Mouse (Mus musculus): ENCODE data around the gene Crygb. TPM values are rescaled to one million over a fixed set of nuclear protein-coding genes. Genes with fewer than 3 reads are reported as not detected.

Crygb gene
- total RNA-seq (2021) = not detected
- long read RNA-seq, experiment 1 = 0 reads
- long read RNA-seq, experiment 2 = 0 reads

DNA sequence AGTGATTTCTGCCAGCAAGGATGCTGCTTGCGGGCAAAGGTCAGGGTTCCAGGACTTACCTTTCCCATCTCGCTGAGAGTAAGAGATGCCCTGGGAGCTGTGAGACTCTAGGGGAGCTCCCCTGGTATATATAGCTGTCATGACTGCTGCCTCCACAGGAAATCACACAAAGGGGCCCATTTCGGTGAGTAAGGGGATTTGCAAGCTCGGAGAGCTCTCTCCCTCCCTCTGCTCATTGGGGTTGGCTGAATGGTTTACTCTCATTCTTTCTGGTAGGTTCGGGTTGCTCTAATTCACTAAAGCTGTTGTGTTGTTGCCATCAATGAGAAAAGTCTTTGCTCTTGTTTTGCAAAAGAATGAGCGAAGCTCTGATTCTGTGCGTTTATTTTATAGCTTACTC is at the start of gene Crygb:
Gene Crygb (minus strand): TSS at position 101 of the 400 bp plus-strand sequence.
- no peak for DNase-seq (ENCODE audit: low spot score in 2 of 2)

- no peak for DNase-seq (ENCODE audit: low spot score in 2 of 2)
Measured at GRCm38 (mm10) chr1:65131671-65132070, 49.6 kb upstream of the Crygb start.

GRCm38 (mm10) chr1:65130226-65130625 is 48.1 kb upstream of the Crygb start:
- no peak for DNase-seq (ENCODE audit: low spot score in 2 of 2)

GRCm38 (mm10) chr1:65129634-65130180 is 47.6 kb upstream of the Crygb start:
- DNase-seq (ENCODE audit: low spot score in 2 of 2) = no peak

DNA sequence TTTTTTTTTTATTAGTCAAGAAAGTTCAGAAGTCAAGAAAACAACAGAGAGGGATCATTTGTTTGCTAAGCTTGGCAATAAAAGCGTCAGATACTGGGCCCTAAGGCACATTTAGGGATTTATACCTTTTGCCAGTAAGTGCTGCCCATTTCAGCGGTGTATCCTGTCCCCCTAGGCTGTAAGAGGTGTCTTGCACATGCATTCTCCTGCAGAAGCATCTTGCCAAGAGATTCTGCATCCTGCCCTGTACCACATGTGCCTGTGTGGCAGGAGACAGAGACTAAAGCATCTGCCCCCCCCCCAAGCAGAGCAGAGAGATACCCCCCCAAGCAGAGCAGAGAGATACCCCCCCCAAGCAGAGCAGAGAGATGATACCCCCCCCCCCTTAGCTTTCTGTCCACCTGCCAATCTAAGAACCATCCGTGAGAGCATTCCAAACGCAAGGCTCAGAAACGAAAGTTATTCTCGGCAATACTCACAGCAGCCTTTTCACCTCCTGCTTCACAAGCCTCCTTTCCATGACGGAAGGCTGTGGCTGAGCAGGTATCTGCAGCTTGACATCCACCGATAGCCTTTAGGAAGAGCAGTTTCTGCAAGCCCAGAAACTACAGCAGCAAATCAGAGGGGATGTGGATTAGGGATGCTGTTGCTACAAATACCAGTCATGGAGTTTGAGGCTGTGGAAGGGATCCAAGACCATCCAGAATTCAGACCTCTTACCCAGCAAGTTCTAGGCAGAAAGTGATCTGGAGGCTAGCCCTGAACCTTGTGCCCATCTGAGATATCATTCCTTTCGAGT is 40.7 kb upstream of the Crygb start, which contains the start of gene D630023F18Rik:
Gene D630023F18Rik (minus strand): TSS at position 641 of the 799 bp plus-strand sequence.
- peak; percentile 12 to 39 for DNase-seq (ENCODE audit: low spot score in 2 of 2)

- DNase-seq (ENCODE audit: low spot score in 2 of 2) = no peak
Measured at GRCm38 (mm10) chr1:65119438-65119837, 37.4 kb upstream of the Crygb start, which contains the start of gene Gm28845. Gene Gm28845 (minus strand): TSS chr1:65119558.

DNA sequence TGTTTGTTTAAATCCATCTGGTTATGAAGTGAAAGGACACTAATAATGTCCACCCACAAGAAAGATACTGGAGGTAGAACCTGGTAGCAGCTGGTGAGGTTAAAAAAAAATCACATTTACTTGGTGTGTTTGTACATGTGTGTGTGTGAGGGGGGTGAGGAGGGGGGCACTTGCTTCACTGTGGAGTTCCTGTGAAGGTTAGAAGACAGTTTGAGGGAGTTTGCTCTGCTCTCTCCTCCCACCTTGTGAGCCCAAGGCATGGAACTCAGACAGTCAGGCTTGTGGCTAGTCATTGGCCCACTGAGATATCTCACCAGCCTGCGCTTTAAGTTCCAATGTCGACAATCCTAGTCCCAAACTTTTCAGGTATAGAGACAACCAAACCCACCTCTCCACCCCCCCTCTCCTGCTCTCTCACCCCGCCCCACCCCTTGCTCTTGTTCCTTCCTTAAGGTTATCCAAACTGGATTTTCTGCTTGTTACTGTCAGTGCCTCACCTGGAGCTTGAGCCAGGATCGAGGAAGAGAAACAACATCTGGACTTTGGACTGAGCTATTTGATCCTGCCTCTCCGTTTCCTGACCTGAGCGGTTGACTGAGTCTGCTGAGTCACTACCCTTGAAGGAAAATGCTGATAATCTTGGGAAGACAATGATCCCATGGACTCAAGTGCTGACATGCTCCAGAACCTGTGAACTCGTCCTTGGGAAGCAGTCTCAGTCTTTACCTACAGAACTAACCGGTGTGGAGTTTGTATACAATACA is 36.2 kb upstream of the Crygb start:
- DNase-seq (ENCODE audit: low spot score in 2 of 2) = no peak

GRCm38 (mm10) chr1:65113536-65114172 is 31.6 kb upstream of the Crygb start:
- DNase-seq (ENCODE audit: low spot score in 2 of 2) = no peak

DNA sequence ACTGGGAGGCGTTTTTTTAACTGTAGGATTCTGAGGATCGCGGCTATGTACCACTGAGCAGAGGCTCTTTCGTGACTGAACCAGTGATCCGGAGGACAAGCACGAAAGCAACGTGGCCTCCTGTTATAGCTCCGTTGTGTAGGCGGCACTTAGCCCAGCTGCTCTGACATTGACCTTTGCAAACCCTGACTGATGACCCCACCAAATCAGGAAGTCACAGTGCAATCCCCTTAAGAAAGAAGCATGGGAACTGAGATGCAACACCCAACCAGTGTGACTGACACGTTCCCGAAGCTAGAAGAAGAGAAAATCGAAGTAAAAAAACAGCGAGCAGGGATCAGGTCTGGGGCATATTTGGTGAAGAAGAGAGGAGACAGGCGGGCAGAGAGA is 30.7 kb upstream of the Crygb start:
- no peak for DNase-seq (ENCODE audit: low spot score in 2 of 2)

DNA sequence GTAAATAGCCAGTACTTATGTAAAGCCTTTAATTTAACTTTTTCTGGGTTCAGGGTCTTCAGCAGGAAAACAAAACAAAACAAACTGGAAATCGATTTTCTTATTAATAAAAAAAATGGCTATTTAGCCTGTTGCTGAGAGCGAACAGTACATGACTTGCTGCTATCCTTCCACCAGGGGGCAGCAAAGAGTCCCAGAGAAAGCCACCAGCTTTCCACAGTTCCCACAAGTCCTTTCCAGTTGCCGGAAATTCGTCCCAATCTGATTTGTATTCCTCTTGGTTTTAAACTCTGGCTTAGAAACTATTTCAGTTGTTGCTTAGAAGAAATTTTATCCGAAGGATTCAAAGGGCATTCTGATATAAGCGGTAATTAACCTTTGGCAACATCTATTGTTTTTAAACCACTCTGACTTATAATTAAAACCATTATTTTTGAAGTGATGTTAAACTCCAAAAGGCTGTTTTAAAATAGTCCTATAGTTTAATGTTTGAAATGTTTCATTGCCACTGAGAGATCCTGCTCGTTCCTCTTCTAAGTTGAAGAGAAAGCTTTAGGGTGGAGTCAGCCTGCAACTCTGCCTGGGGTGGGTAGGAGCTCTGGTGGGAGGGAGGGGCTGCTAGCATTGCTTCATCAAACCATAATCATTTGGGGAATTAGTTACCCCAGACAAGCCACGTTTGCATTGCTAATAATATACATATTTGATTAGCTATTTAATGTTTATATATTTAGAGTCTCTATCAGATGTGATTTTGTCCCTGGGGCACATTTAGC is 30.1 kb upstream of the Crygb start:
- DNase-seq (ENCODE audit: low spot score in 2 of 2) = peak; percentile 75 to 76

DNA sequence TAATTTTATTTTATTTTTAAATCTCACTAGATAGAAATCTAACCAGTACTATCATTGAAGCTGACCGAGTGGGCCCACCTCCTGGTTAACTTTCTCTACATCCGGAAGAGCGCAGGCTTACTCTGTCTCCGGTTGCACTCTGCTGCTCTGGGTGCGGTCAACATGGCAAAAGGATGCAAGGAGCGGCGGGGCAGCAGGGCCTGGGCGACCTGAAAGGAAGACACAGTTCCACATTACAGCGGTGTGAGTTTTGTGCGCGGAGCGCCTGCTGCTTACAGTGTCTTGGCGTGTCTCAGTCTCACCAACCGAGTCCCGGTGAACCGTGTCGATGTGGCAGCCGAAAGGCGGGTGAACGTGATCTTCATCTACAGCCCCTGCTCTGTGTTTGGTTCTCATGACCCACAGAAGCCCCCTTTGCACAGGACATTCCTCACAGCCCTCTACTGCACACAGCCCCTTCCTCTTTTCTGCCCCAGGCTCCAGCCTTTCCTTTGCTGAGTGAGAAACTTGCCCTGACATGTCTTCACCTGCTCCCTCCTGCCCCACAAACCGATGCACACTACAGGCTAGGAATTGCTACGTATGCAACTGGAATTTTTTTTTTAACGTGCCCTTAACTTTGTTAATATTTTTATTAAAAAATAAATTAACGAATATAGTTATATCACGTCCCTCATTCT is 27.8 kb upstream of the Crygb start:
- DNase-seq (ENCODE audit: low spot score in 2 of 2) = no peak

- no peak for DNase-seq (ENCODE audit: low spot score in 2 of 2)
Measured at GRCm38 (mm10) chr1:65109196-65109595, 27.1 kb upstream of the Crygb start.

- DNase-seq (ENCODE audit: low spot score in 2 of 2) = no peak
Measured at GRCm38 (mm10) chr1:65107654-65108279, 25.7 kb upstream of the Crygb start.

DNA sequence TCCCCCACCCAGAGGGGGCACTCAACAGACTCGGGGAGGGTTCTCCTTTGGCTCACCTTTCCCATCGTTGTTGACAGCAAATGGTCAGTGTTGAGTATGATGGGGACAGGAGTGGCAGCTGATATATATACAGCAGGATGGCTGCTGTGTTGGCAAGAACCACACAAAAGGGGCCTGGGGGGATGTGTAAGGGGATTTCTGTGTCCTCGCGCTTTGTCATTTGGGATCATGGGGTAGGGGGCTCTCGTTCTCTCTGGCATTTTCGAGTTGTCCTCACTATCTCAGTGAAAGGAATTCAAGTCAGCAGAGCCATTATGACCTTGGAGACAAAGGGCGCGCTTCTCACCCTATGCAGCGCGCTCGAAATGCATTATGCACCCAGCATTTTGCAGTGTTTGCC is 21.2 kb upstream of the Crygb start, which contains the start of gene Cryga:
Gene Cryga (minus strand): TSS at position 101 of the 400 bp plus-strand sequence.
- no peak for DNase-seq (ENCODE audit: low spot score in 2 of 2)

- DNase-seq (ENCODE audit: low spot score in 2 of 2) = no peak
Measured at GRCm38 (mm10) chr1:65096953-65097352, 14.9 kb upstream of the Crygb start.

DNA sequence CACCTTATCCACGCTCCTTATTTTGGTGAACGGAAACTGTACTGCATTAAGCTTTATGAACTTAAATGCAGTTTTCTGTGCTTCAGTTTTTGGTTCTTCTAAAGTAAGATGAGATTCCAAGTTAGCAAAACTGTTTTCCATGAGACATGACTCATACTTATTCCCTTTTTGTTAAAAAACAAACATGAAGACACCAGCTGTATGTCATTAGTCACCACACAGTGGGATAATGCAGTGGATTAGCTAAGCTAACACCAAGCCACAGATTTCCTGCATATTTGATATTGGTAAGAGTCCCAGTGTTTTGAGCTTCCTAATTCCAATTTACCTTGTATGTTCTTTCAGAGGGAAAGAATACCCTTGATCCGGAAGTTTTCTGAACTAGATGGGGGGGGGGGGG is 9.5 kb upstream of the Crygb start:
- DNase-seq (ENCODE audit: low spot score in 2 of 2) = no peak

GRCm38 (mm10) chr1:65090370-65090769 is 8.3 kb upstream of the Crygb start:
- DNase-seq (ENCODE audit: low spot score in 2 of 2) = no peak

DNA sequence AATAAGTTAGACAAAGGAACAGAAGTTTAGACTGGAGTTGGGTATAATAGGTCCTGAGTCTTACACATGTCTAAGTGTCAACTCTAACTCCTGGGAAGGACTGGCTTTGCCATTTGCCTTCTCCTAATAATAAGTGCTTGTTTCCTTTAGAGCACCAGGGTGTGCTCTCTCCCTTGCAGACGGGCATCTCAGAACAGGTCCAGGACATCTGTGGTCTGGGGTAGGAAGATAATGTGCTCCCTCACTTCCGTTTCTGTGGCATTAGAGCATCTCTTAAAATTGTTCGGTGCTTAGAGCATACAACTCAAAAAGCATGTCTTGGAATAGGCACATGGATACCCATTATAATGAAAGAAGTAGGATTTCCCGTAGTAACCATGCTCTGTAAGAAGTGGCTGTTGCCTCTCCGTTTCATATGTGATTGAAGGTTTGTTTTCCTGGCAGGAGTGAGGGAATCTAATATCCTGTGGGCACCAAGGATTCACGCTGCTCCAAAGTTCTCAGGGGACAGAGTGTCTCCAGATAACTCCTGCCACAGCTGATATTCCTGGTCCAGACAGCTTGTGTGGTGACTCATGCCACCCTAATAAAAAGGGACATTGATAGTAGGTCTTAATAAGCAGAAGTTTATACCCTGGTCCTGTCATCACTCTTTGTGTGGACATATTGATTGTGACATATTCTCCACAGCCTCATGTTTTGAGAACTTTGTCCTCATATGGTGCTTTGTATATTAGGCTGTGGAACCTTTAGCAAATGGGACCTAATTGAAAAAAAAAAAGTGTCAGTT is 6.7 kb upstream of the Crygb start:
- DNase-seq (ENCODE audit: low spot score in 2 of 2) = no peak

- no peak for DNase-seq (ENCODE audit: low spot score in 2 of 2)
Measured at GRCm38 (mm10) chr1:65075607-65076006, 6.5 kb downstream of the Crygb start.

Measured in left cerebral cortex, adult 18-20 months (tissue).